Mouse (Mus musculus): Measurements from ENCODE around the gene Lipm.

Gene Lipm

GRCm38 (mm10) chr19:34100633-34101032, at the start of gene Lipm:
Lipm (plus strand) TSS chr19:34100933.
- no peak for DNase-seq (ENCODE audit: low spot score)

GRCm38 (mm10) chr19:34051502-34051901, 49.2 kb upstream of the Lipm start:
- no peak for DNase-seq (ENCODE audit: low spot score)

GRCm38 (mm10) chr19:34063547-34063946, 37.2 kb upstream of the Lipm start:
- no peak for DNase-seq (ENCODE audit: low spot score)

DNA sequence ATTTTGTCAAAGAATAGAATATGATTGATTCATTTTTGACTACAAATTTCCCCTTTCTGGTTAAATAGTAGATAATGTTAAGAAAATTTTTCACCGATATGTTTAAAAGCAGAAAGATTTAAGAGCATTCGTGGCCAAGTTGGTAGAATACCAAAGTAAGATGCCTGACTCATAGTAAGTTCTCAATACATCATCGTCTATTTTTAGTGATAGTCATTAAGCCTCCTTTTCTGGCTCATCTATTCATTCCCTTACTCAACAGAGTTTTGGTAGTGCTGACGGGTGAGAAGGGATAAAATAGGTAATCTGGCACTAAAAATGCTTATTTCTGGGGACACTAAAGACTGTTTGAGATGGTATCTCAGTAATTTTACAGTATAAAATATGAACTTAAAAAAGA, 36.7 kb upstream of the Lipm start:
- no peak for DNase-seq (ENCODE audit: low spot score)

DNA sequence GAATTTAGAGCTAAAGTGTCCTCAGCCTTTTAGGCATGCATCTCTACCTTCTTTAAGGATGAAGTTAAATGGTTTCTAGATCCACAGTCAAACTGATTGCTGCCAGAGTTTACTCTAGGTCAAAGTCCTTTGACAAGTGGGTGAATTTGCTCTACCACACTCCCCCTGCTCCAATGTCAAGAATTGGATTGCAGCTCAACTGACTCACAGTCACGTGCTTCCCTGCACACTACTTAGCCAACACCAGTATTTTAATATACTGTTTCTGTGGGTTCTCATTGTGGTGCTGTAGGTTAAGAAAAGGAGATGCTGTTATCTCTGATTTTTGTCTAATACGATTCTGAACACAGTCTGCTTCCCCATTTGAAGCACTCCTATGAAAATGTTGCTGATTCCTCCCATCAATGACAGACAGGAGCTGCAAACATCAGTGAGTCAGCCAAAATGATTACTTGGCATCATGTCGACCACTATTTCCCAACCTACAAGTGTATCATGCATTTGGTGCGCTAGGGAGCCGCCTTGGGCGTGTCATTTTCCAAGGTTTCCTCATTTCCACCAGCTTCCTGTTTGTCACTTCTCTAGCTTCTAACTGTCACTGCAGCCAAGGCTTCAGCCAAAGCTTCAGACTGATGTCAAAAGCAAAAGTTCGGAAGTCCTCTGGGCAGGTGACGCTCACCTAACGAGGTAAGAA, 33.8 kb upstream of the Lipm start, which contains the start of gene Lipn:
Gene Lipn (plus strand): TSS at position 580 of the 694 bp plus-strand sequence.
- no peak for DNase-seq (ENCODE audit: low spot score)

- DNase-seq (ENCODE audit: low spot score) = no peak
These were observed 26.5 kb upstream of the Lipm start for GRCm38 (mm10) chr19:34074239-34074638.

DNA sequence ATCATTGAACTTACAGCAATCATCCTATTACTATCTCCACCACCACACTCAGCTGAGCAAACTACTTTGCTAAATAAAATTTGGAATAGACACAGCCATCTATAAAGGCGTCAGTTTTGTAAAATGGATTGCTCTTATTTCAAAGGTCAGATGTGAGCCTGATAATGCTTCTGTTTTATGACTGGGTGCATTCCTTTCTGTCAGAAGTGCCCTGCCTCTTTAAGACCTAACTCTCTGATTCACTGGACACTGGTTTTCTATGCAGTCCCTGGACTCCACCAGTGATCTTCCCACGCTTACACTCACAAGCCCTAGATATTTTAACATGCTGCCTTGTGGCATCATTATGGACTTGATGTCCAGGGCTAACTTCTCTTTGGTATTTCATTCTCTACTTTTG, 22.6 kb upstream of the Lipm start:
- no peak for DNase-seq (ENCODE audit: low spot score)

DNA sequence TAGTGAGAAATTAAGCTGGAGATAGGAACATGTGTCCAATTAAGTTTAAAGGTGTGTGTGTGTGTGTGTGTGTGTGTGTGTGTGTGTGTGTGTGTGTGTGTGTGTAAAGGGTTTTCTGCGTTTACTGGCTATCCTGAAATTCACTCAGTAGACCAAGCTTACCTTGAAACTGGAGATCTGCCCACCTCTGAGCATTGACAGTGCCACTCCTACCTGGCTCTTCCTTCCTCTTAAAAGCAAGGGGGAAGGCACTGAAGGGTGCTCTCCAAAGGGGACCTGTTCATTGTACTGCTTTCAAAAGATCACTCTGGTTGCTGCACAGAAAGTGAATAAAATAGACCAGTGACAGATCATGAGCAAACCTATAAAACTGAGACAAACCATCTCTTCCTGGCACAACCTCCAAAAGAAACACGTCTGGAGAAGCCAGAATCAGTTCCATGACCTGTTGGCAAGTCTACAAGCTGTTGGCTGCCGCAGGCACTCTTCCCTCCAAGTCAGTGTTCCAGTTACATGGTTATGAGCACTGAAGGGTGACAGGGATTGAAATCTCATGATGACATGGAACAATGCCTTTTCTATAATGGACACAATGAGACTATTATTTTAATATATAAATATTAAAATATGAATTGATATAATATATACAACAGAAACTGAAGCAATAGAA, 11.6 kb upstream of the Lipm start:
- no peak for DNase-seq (ENCODE audit: low spot score)

DNA sequence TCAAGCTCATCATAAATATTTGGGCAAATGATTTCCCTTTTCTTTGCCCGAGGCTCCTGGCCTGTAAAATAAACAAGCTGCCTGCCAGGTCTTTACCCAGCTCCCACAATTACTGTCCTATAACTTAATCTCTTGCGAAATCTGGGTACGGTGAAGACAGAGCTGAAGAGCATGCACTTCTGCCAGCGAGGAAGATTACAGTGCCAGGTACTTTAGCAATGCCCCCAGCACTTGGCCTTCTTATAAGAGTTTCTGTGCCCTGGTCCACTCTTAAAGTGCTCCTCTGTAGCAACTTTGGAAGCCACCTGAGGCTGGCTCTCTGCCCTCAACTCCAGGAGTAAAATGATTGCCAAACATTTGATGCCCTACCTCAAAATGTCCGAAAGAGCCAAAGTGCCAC, 5.4 kb upstream of the Lipm start:
- no peak for DNase-seq (ENCODE audit: low spot score)

DNA sequence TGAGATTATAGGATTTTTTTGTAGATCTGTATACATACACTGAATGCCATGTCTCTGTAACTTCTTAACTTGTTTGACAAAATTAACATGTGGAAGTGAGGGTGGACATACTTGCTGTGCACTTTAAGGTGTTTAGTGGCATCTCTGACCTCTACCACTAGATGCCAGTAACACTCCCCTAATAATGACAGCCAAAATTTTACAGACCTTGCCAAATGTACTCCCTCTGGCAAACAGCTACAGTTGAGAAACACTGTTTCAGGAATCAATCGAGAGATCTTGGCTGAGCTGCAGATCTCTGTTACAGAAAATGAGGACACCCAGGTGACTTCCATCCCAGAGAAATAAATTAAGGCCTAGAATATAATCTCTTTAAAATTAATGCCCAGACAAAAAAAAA, 4.5 kb upstream of the Lipm start:
- no peak for DNase-seq (ENCODE audit: low spot score)

DNA sequence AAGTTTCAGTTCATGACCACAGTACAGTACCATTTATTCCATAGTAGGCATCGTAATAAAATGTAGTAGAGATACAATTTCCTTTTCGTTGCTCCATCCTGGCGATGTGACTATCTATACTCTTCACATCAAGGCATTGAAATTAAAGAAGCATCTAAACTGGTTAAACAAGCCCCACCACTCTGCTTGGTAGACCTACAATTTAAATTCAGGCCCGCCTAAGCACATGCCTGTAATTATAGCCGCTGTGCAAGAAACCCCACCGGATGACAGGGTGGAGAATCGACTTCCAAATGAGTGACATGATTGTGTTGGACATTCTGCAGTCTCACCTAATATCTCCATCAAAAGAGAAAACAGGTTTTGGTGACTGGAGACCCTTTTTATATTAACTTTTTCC, 1.2 kb downstream of the Lipm start:
- DNase-seq (ENCODE audit: low spot score) = no peak

DNA sequence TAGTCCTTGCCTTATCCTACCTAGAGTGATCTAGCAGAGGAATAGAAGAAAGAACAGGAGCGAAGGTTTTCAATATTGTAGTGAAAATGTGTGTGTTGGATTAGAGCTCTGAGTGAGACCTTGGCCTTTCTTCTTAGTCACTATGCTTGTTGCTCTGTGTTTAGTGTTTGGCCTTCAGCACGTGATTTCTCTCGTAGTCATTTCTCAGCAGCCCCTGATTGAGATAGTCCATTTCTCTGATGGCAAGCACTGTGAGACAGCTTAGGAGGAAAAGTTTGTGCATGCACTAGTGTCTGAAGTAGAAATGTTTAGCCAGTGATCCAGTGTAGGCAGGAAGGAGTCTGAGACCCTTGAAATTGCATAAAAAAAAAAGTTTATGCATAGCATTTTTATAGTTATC, 4.1 kb downstream of the Lipm start:
- no peak for DNase-seq (ENCODE audit: low spot score)

- DNase-seq (ENCODE audit: low spot score) = no peak
These were observed 18.4 kb downstream of the Lipm start for GRCm38 (mm10) chr19:34119102-34119501.

DNA sequence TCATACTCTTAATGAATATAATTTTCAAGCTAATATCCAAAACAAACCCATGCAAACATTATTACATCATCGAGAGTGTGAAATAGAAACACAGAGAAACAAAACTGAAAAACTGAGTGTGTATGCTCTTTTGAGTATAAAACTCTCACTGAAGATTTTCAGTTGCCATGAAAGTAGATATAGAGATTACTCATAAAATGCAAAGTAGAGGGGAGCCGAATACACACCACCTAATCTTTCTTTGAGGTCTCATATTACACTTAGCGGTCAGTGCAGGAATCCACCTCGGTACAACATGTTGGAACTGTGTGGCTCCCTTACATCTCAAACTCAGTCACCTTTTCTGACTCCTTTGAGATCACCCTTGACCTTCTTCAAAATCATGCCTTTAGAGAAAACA, 18.9 kb downstream of the Lipm start:
- no peak for DNase-seq (ENCODE audit: low spot score)

- no peak for DNase-seq (ENCODE audit: low spot score)
These were observed 19.5 kb downstream of the Lipm start for GRCm38 (mm10) chr19:34120107-34120731.

GRCm38 (mm10) chr19:34138720-34139430, 38.1 kb downstream of the Lipm start:
- DNase-seq (ENCODE audit: low spot score) = no peak

- no peak for DNase-seq (ENCODE audit: low spot score)
These were observed 38.8 kb downstream of the Lipm start for GRCm38 (mm10) chr19:34139431-34140046.

- DNase-seq (ENCODE audit: low spot score) = no peak
These were observed 47.7 kb downstream of the Lipm start for GRCm38 (mm10) chr19:34148421-34148820.

DNA sequence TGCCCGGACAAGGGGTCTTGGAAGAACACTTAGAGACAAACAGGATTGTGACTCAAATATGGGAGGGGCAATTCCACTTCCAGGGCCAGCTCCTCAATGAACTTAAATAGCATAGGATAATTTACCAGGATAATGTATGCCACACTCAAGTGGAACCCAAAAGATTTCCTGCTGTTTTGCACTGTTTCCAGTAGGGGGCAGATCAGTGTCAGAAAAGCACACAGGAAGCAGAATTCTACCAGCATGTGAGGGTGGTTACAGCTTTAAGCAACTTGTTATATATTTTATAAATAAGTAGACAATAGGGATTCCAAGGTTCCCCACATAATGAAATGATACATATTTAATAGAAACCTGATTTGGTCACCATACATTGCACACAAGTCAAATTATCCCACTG, 51.2 kb downstream of the Lipm start:
- DNase-seq (ENCODE audit: low spot score) = no peak

GRCm38 (mm10) chr19:34153263-34154144, 52.8 kb downstream of the Lipm start:
- DNase-seq (ENCODE audit: low spot score) = no peak

- no peak for DNase-seq (ENCODE audit: low spot score)
These were observed 62.0 kb downstream of the Lipm start for GRCm38 (mm10) chr19:34162693-34163092.
